Mouse (Mus musculus) limb, embryonic 14.5 days (tissue): Measurements from ENCODE around the gene Bst1. TPM values are rescaled to one million over a fixed set of nuclear protein-coding genes. Genes with fewer than 3 reads are reported as not detected.
A peak's percentile ranks its signal among the peaks of the same experiment; 100 is the strongest.

Experiments
- ATAC-seq: fragments of 200-750 bp; cut with Nextera tagmentation; 2 replicates; pipeline ENCODE4 v1.8.0; 2017; ENCODE audit warnings: low read depth, moderate number of reproducible peaks, moderate TSS enrichment; ENCODE audit not compliant: low FRiP score
- DNase-seq: peaks from one replicate; pipeline ENCODE4 v3.0.0-alpha.2; 2015; ENCODE audit warnings: low spot score
- H3K27ac ChIP-seq: fragments of 300-500 bp; sonication (generic); replicated peaks from 2 replicates; pipeline ENCODE4 v1.5.1; 2014; ENCODE audit warnings: low read depth, mild to moderate bottlenecking, low read length, moderate library complexity, mixed read lengths
- H3K27me3 ChIP-seq: fragments of 300-500 bp; sonication (generic); 2 replicates; pipeline ENCODE4 v1.6.1; 2014; ENCODE audit warnings: low read length, mixed read lengths; ENCODE audit not compliant: control insufficient read depth, insufficient read depth
- H3K36me3 ChIP-seq: fragments of 300-500 bp; sonication (generic); 2 replicates; pipeline ENCODE4 v1.6.1; 2014; ENCODE audit warnings: mild to moderate bottlenecking, low read length, moderate library complexity, mixed read lengths; ENCODE audit not compliant: control insufficient read depth, insufficient read depth
- H3K4me1 ChIP-seq: fragments of 300-500 bp; sonication (generic); 2 replicates; pipeline ENCODE4 v1.6.1; 2014; ENCODE audit warnings: antibody characterized with exemption, low read length, mixed read lengths; ENCODE audit not compliant: control insufficient read depth, insufficient read depth
- H3K4me2 ChIP-seq: fragments of 300-500 bp; sonication (generic); replicated peaks from 2 replicates; pipeline ENCODE4 v1.6.1; 2014; ENCODE audit warnings: low read depth, mild to moderate bottlenecking, low read length, moderate library complexity; ENCODE audit not compliant: severe bottlenecking
- H3K4me3 ChIP-seq: fragments of 300-500 bp; sonication (generic); replicated peaks from 2 replicates; pipeline ENCODE4 v1.5.1; 2014; ENCODE audit warnings: low read length
- H3K9ac ChIP-seq: fragments of 300-500 bp; sonication (generic); 2 replicates; pipeline ENCODE4 v1.6.1; 2014; ENCODE audit warnings: mild to moderate bottlenecking, low read depth, low read length, moderate library complexity; ENCODE audit not compliant: severe bottlenecking
- H3K9me3 ChIP-seq: fragments of 300-500 bp; sonication (generic); 2 replicates; pipeline ENCODE4 v1.6.1; 2016; ENCODE audit warnings: low read length; ENCODE audit not compliant: control insufficient read depth
- POLR2A ChIP-seq: fragments of 200-500 bp; IDR thresholded peaks from 2 replicates; pipeline ENCODE4 v1.8.0; 2012; ENCODE audit warnings: inconsistent platforms, mild to moderate bottlenecking, moderate library complexity, borderline replicate concordance; ENCODE audit not compliant: insufficient read depth, insufficient read length; ENCODE audit errors: extremely low read depth
- WGBS: fragments of 180-500 bp; shearing (Covaris S2); extraction: QIAGEN DNeasy Blood & Tissue Kit; methylation state at CpG from one replicate; pipeline ENCODE4 v1.1.7; 2014; 5-methylcytosine and 5-hydroxymethylcytosine counted together
- polyA plus RNA-seq, 2 experiments: library from polyadenylated mRNA; depleted of rRNA in 1 of 2; stranded (reverse) in 1 of 2; unstranded in 1 of 2; fragments of >200 nt; fragmentation: Nextera tagmentation in 1 of 2; extraction: Ambion mirVana in 1 of 2; gene quantifications; 2 replicates each; pipeline versions ENCODE4 v1.2.1 to v1.2.3; 2012 to 2014

The Bst1 gene
- polyA plus RNA-seq, 2 experiments = 0.16 TPM; not detected in 1

DNA sequence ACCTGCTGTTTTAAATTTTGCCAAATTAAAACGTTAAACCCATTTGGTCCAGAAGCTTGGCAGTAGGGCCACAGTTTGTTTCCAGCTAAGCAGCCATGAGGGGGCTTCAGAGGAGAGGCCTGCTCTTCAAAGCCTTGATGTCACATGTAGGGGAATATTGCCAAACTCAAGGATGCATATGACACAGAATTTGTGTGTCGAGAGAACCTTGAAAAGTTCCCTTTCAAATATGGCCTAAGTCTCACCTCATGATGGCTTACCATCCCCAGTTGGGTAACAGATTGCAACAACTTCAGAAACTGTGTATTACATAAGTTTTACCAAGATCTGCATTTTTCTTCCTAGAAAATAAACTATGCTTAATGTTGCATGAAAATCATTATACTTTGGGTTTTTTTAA, 8.2 kb downstream of the Bst1 start:
- 0 out of 2 replicates have a peak, but pooled peaks cover 3% of the 10 kb centered on the region for H3K4me1 ChIP-seq
- whole genome bisulfite sequencing = 76% methylated on average over 2 of the region's 2 CpGs
- no peak for TF ChIP-seq POLR2A

DNA sequence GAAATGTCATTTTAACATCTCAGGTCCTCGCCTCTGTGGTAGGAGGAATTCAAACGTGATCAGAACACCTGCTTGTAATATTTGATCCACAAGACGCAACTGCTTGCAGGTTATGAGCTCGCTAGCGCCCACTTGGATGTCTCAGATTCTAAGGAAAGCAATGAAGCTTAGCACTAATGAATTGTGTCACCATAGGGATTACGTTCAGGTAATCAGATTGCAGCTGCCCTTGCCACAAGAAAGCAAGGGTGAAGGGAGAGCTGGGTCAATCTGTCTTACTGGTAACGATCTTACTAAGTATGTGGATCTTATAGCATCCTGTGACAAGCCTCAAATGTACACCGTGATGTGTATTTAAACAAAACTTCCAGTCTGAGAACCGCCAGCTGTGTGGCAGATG, 8.7 kb downstream of the Bst1 start:
- ATAC-seq (no peak), DNase-seq (no peak)
- no peak overlapping the region for H3K4me2 ChIP-seq
- TF ChIP-seq POLR2A = no peak
- H3K9me3 ChIP-seq = no peaks in the 10 kb centered on the region
- 0 out of 2 replicates have a peak, but pooled peaks cover 3% of the 10 kb centered on the region for H3K4me1 ChIP-seq
- no peak overlapping the region for H3K4me3 ChIP-seq
- 31% methylated on average over 9 of the region's 9 CpGs for WGBS
- H3K9ac ChIP-seq = no peak overlapping the region
- no peak overlapping the region for H3K27ac ChIP-seq
- no peaks in the 10 kb centered on the region for H3K36me3 ChIP-seq
- no peaks in the 10 kb centered on the region for H3K27me3 ChIP-seq

More for the DNA sequence above, 8.2 kb downstream of the Bst1 start:
- ATAC-seq (no peak), DNase-seq (no peak)
- H3K27me3 ChIP-seq = no peaks in the 10 kb centered on the region
- no peaks in the 10 kb centered on the region for H3K9me3 ChIP-seq
- no peak overlapping the region for H3K27ac ChIP-seq
- no peak overlapping the region for H3K9ac ChIP-seq
- H3K4me2 ChIP-seq = no peak overlapping the region
- no peaks in the 10 kb centered on the region for H3K36me3 ChIP-seq
- no peak overlapping the region for H3K4me3 ChIP-seq

DNA sequence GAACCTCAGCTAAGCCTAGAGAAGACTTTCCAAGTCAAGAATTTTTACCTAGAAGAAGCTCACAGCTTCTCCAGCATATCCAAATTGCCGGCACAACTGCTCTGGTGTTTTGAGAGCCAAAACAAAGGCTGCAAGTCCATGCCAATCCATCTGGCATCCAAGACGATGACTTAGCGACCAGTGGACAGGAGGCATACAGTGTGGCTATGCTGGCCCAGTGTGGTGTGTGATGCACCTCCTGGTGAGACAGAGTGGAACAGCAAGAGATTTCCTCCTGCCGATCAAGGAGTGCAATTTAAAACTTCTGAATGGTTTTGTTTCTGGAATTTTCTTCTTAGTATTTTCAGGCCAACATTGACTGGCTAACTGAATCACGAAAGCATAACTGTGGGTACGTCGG, 17.9 kb downstream of the Bst1 start:
- H3K4me3 ChIP-seq = no peak overlapping the region
- H3K27me3 ChIP-seq = no peaks in the 10 kb centered on the region
- H3K9ac ChIP-seq = no peak overlapping the region
- H3K36me3 ChIP-seq = no peaks in the 10 kb centered on the region
- H3K27ac ChIP-seq = no peak overlapping the region
- no peaks in the 10 kb centered on the region for H3K4me1 ChIP-seq
- no peak for ATAC-seq
- no peak for DNase-seq
- no peak for TF ChIP-seq POLR2A
- H3K9me3 ChIP-seq = no peaks in the 10 kb centered on the region
- 89% methylated on average over 7 of the region's 7 CpGs for WGBS
- H3K4me2 ChIP-seq = no peak overlapping the region

DNA sequence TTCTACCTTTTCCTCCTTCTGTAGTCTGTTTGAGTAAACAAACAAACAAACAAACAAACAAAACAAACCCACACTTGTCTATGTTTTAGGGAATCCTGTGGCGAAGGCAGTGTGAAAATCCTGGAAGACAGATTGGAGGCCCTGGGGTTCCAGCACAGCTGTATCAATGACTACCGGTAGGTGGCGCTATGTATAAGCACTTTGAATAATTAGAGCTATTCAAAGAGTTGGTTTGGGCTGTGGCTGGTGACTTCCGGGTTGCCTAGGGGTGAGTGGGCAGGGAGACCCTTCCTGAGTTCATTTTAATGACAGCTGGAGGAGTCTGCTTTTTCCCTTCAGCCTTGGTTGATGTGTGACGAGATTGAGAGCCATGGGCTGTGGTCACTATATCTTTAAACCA, 18.7 kb downstream of the Bst1 start:
- H3K27ac ChIP-seq = no peak overlapping the region
- no peak for ATAC-seq
- TF ChIP-seq POLR2A = no peak

DNA sequence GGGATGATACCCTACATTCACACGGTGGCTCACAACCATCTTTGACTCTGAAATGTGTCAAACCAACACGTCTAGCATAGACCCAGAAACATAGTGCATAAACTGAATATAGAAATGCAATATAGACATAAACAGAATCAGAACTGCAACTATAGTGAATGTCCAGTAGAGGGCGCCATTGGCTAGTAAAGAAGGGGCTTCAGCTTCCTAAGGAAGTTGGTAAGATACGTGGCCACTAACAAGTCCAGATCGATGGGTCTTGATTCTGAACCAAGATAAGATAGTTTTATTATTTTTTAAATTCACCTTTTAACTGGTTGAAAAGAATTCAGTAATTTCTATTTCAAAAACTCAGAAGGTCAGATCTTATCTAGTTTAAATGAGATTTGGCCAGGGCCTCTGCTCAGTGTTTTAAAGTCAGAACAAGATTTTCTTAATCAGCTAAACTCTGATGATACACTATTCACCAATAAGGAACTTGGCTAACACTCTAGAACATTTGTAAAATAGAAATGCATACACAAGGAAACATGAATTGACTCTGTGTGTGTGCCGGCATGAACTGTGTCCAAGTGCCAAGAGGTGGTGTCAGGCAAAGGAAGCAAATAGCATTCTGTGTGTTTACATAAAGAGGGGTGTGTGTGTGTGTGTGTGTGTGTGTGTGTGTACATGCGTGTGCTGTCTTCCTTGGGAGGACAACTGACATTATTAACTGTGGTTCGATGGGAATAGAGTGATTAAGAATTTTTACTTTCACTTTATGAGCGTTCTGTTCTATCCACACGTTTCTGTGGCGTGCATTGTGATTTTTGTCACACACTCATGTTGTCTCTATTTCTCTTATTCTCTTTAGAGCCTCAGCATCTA, 22.7 kb downstream of the Bst1 start:
- H3K27ac ChIP-seq = no peak overlapping the region
- 47% methylated on average over 11 of the region's 11 CpGs for WGBS
- H3K9ac ChIP-seq = no peak overlapping the region
- peak; percentile 86 for DNase-seq
- H3K9me3 ChIP-seq = peaks cover 5% of the 10 kb centered on the region; the same call in 1 of the 2 replicates
- H3K36me3 ChIP-seq = no peaks in the 10 kb centered on the region
- ATAC-seq = no peak
- H3K4me3 ChIP-seq = no peak overlapping the region
- no peak for TF ChIP-seq POLR2A
- H3K4me1 ChIP-seq = no peaks in the 10 kb centered on the region
- H3K27me3 ChIP-seq = no peaks in the 10 kb centered on the region
- H3K4me2 ChIP-seq = no peak overlapping the region

More for the DNA sequence above, 18.7 kb downstream of the Bst1 start:
- Histone ChIP-seq H3K9me3 (no peaks in the 10 kb centered on the region), H3K27me3 (no peaks in the 10 kb centered on the region), H3K4me2 (no peak overlapping the region), H3K9ac (no peak overlapping the region), H3K4me1 (no peaks in the 10 kb centered on the region), H3K4me3 (no peak overlapping the region), H3K36me3 (no peaks in the 10 kb centered on the region)
- peak; percentile 40 for DNase-seq
- 47% methylated on average over 5 of the region's 5 CpGs for WGBS

DNA sequence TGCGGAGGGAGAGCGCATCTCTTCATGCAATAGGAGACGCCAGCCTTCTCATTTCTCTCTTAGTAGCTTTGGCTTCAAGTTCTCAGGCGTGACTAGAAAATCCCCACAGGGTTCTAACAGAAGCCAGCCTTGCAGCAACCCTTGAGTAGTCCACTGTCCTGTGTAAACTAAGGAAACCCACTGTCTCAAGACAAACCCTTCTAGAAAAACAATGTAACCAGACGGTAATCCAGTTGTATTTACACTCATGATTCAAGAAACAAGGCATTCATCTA, 23.3 kb downstream of the Bst1 start:
- no peak for DNase-seq

More for the DNA sequence above, 23.3 kb downstream of the Bst1 start:
- no peak for TF ChIP-seq POLR2A
- H3K9me3 ChIP-seq = peaks cover 5% of the 10 kb centered on the region; the same call in 1 of the 2 replicates
- no peak overlapping the region for H3K9ac ChIP-seq
- no peak overlapping the region for H3K4me2 ChIP-seq
- H3K4me3 ChIP-seq = no peak overlapping the region
- no peaks in the 10 kb centered on the region for H3K4me1 ChIP-seq
- H3K27ac ChIP-seq = no peak overlapping the region
- no peak for ATAC-seq
- H3K27me3 ChIP-seq = no peaks in the 10 kb centered on the region
- WGBS = 83% methylated on average over 5 of the region's 5 CpGs
- H3K36me3 ChIP-seq = no peaks in the 10 kb centered on the region
